Comparison of ENCODE assay signal across 8 mouse cellular contexts in genomic region chr2:132262879-132263398, GRCm38 (mm10). TPM values are rescaled to one million over a fixed set of nuclear protein-coding genes. Genes with fewer than 3 reads are reported as not detected.
DNase-seq lines count a peak whose midpoint lies in the region; ATAC-seq and TF ChIP-seq lines count a peak whose summit lies in the region.

Gene Cds2 (plus strand): TSS chr2:132263148.

- H3K4me3 ChIP-seq in forebrain, embryonic 10.5 days, result peak within 1 kb of the TSS; percentile 75
- peak within 1 kb of the TSS; percentile 89 for H3K4me3 ChIP-seq in heart, embryonic 15.5 days
- H3K4me3 ChIP-seq in liver, embryonic 14.5 days (ENCODE audit: insufficient read depth in 1 of 2, low read depth in 2 of 2, low read length in 2 of 2), result peak within 1 kb of the TSS; percentile 75 to 86
- peak within 1 kb of the TSS; percentile 83 for H3K4me3 ChIP-seq in neural tube, embryonic 11.5 days (ENCODE audit: low read depth, low read length)
- peak within 1 kb of the TSS; percentile 96 for H3K4me3 ChIP-seq in stomach, postnatal 0 days (ENCODE audit: low read depth, low read length)

- H3K4me1 ChIP-seq in forebrain, embryonic 10.5 days, result peaks cover 19% of the 10 kb centered on the region
- peaks cover 22% of the 10 kb centered on the region for H3K4me1 ChIP-seq in heart, embryonic 15.5 days (replicated peaks)
- peaks cover 9 to 20% of the 10 kb centered on the region in 2 experiments; a peak in 3 of 4 replicates for H3K4me1 ChIP-seq in liver, embryonic 14.5 days (replicated peaks; ENCODE audit: control insufficient read depth in 2 of 2, insufficient read depth in 2 of 2, low read length in 1 of 2)
- peaks cover 5% of the 10 kb centered on the region; the same call in 1 of the 2 replicates for H3K4me1 ChIP-seq in neural tube, embryonic 11.5 days (ENCODE audit: control insufficient read depth, insufficient read depth, low read length)
- H3K4me1 ChIP-seq in stomach, postnatal 0 days (replicated peaks; ENCODE audit: control insufficient read depth, insufficient read depth), result no peaks in the 10 kb centered on the region

- under 1% methylated on average over 49 of the region's 49 CpGs for WGBS in forebrain, embryonic 10.5 days
- under 1% methylated on average over 49 of the region's 49 CpGs for WGBS in heart, embryonic 15.5 days
- WGBS in liver, embryonic 14.5 days (ENCODE audit: insufficient replicate concordance), result under 1% methylated on average over 47 of the region's 49 CpGs
- 1% methylated on average over 47 of the region's 49 CpGs for WGBS in neural tube, embryonic 11.5 days
- WGBS in stomach, postnatal 0 days, result under 1% methylated on average over 49 of the region's 49 CpGs

- peak within 1 kb of the TSS; percentile 67 for H3K4me2 ChIP-seq in heart, embryonic 15.5 days
- peak within 1 kb of the TSS; percentile 93 for H3K4me2 ChIP-seq in liver, embryonic 14.5 days (ENCODE audit: low read depth)
- peak within 1 kb of the TSS; percentile 63 for H3K4me2 ChIP-seq in neural tube, embryonic 11.5 days (ENCODE audit: low read depth)
- H3K4me2 ChIP-seq in stomach, postnatal 0 days (replicated peaks; ENCODE audit: low read depth), result peak within 1 kb of the TSS; percentile 89

- ATAC-seq in heart, embryonic 15.5 days (replicated peaks; ENCODE audit: insufficient number of reproducible peaks, insufficient read depth, low FRiP score, low read depth), result peak; percentile 99
- peak; percentile 97 for ATAC-seq in liver, embryonic 14.5 days (ENCODE audit: insufficient read depth)
- ATAC-seq in neural tube, embryonic 11.5 days (ENCODE audit: insufficient read depth, low FRiP score, low TSS enrichment), result peak; percentile 98
- ATAC-seq in stomach, postnatal 0 days (ENCODE audit: low FRiP score, low TSS enrichment), result peak; percentile 100

- TF ChIP-seq CTCF in liver, embryonic 14.5 days (IDR thresholded peaks at IDR 0.05; ENCODE audit: low read depth), result peak; percentile 98
- peak; percentile 94 for TF ChIP-seq CTCF in stomach, postnatal 0 days (IDR thresholded peaks at IDR 0.05; ENCODE audit: low read depth)

- H3K9ac ChIP-seq in heart, embryonic 15.5 days, result peak within 1 kb of the TSS; percentile 90
- H3K9ac ChIP-seq in liver, embryonic 14.5 days (replicated peaks), result peak within 1 kb of the TSS; percentile 91
- H3K9ac ChIP-seq in neural tube, embryonic 11.5 days (ENCODE audit: low read length), result peak within 1 kb of the TSS; percentile 79
- H3K9ac ChIP-seq in stomach, postnatal 0 days (ENCODE audit: low read length), result peak within 1 kb of the TSS; percentile 91

- no peak for TF ChIP-seq EP300 in liver, embryonic 14.5 days (IDR thresholded peaks at IDR 0.05; ENCODE audit: low read depth)
- TF ChIP-seq EP300 in stomach, postnatal 0 days (optimal IDR thresholded peaks at IDR 0.05), result no peak

- H3K27me3 ChIP-seq in forebrain, embryonic 10.5 days (ENCODE audit: poor library complexity, severe bottlenecking), result no peaks in the 10 kb centered on the region
- H3K27me3 ChIP-seq in heart, embryonic 15.5 days, result no peaks in the 10 kb centered on the region
- H3K27me3 ChIP-seq in liver, embryonic 14.5 days (ENCODE audit: control insufficient read depth, insufficient read depth, low read length), result no peaks in the 10 kb centered on the region
- no peaks in the 10 kb centered on the region for H3K27me3 ChIP-seq in neural tube, embryonic 11.5 days (ENCODE audit: control insufficient read depth, insufficient read depth, low read length)
- H3K27me3 ChIP-seq in stomach, postnatal 0 days (ENCODE audit: control insufficient read depth, insufficient read depth, low read length), result no peaks in the 10 kb centered on the region

- DNase-seq in CD8-positive naive resting alpha-beta T cell, adult 2 months (ENCODE audit: low read depth in 2 of 2, low spot score in 2 of 2), result peak; percentile 98 to 99
- peak; percentile 96 for DNase-seq in c-Kit-positive CD71-negative TER-119-negative erythroid progenitor cells, embryonic 14.5 days (ENCODE audit: low read depth)
- DNase-seq in forebrain, embryonic 10.5 days (ENCODE audit: extremely low spot score, low spot score), result peak; percentile 98
- DNase-seq in kidney, postnatal 25 days, result peak; percentile 99
- DNase-seq in liver, embryonic 14.5 days (ENCODE audit: low read depth in 3 of 3, low spot score in 3 of 3), result peak; percentile 96 to 98 (median 97)
- peak; percentile 100 for DNase-seq in neural tube, embryonic 11.5 days (ENCODE audit: low spot score)
- DNase-seq in stomach, postnatal 0 days (ENCODE audit: low spot score), result peak; percentile 99

- no peaks in the 10 kb centered on the region for H3K9me3 ChIP-seq in forebrain, embryonic 10.5 days
- no peaks in the 10 kb centered on the region for H3K9me3 ChIP-seq in heart, embryonic 15.5 days (replicated peaks)
- H3K9me3 ChIP-seq in liver, embryonic 14.5 days (ENCODE audit: control insufficient read depth, low read length), result no peaks in the 10 kb centered on the region
- H3K9me3 ChIP-seq in neural tube, embryonic 11.5 days (ENCODE audit: control insufficient read depth, low read length), result no peaks in the 10 kb centered on the region
- no peaks in the 10 kb centered on the region for H3K9me3 ChIP-seq in stomach, postnatal 0 days (ENCODE audit: control insufficient read depth, low read length)

- peak within 1 kb of the TSS; percentile 91 for H3K27ac ChIP-seq in forebrain, embryonic 10.5 days
- H3K27ac ChIP-seq in heart, embryonic 15.5 days, result peak within 1 kb of the TSS; percentile 78
- peak within 1 kb of the TSS; percentile 76 for H3K27ac ChIP-seq in liver, embryonic 14.5 days
- H3K27ac ChIP-seq in neural tube, embryonic 11.5 days (ENCODE audit: low read depth, low read length), result peak within 1 kb of the TSS; percentile 36
- peak within 1 kb of the TSS; percentile 81 for H3K27ac ChIP-seq in stomach, postnatal 0 days (replicated peaks)

- H3K36me3 ChIP-seq in forebrain, embryonic 10.5 days (replicated peaks), result no peaks in the 10 kb centered on the region; the same call in 1 of the 2 replicates
- no peaks in the 10 kb centered on the region for H3K36me3 ChIP-seq in heart, embryonic 15.5 days
- H3K36me3 ChIP-seq in liver, embryonic 14.5 days (replicated peaks; ENCODE audit: control insufficient read depth, insufficient read depth, low read depth), result no peaks in the 10 kb centered on the region
- no peaks in the 10 kb centered on the region for H3K36me3 ChIP-seq in neural tube, embryonic 11.5 days (ENCODE audit: control insufficient read depth, insufficient read depth, low read length)
- no peaks in the 10 kb centered on the region for H3K36me3 ChIP-seq in stomach, postnatal 0 days (ENCODE audit: control insufficient read depth, insufficient read depth, low read length)

RNA-seq across cellular contexts. Expression of gene Cds2, which starts in this region (rescaled TPM):
- 20.4 and 21.6 TPM in 2 replicates for polyA plus RNA-seq in forebrain, embryonic 10.5 days (2016; fragmentation: Nextera tagmentation; extraction: Ambion mirVana)
- 20.8 and 26.9 TPM in 2 replicates for polyA plus RNA-seq in heart, embryonic 15.5 days (2015; fragmentation: Nextera tagmentation; extraction: Ambion mirVana)
- 4.6 TPM in 2 replicates for polyA plus RNA-seq in liver, embryonic 14.5 days (2012; rRNA removed)
- 8.8 and 10.1 TPM in 2 replicates for polyA plus RNA-seq in liver, embryonic 14.5 days (2014; fragmentation: Nextera tagmentation; extraction: Ambion mirVana)
- polyA plus RNA-seq in neural tube, embryonic 11.5 days (2014; fragmentation: Nextera tagmentation; extraction: Ambion mirVana), result 35.8 and 37.6 TPM in 2 replicates
- polyA plus RNA-seq in stomach, postnatal 0 days (2015; fragmentation: Nextera tagmentation; extraction: Ambion mirVana), result 12.6 and 13.1 TPM in 2 replicates

Comparison
In these comparisons a context has a peak if more than half of its experiments do, and no peak if none do; other contexts are left out.
1. Peak in every context shown above with its lines: DNase-seq, ATAC-seq, H3K4me3 ChIP-seq and H3K27ac ChIP-seq.
2. H3K27ac ChIP-seq: peak in every context shown above with its lines; median percentile 91 in forebrain, embryonic 10.5 days; 81 in stomach, postnatal 0 days; 78 in heart, embryonic 15.5 days; 76 in liver, embryonic 14.5 days; 36 in neural tube, embryonic 11.5 days.